Mouse (Mus musculus) erythroid progenitor cell, adult 5-6 weeks (primary cell): Measurements from ENCODE around the gene Il27. TPM values are rescaled to one million over a fixed set of nuclear protein-coding genes. Genes with fewer than 3 reads are reported as not detected.
"Not testable (repeated sequence)": the region's sequence is repeated elsewhere in the genome, so short reads cannot be mapped to it uniquely, and the experiment has no call there.

Experiments
- ATAC-seq: replicated peaks from 2 replicates; pipeline ENCODE4 v1.8.0; 2016; ENCODE audit warnings: moderate number of reproducible peaks, mild to moderate bottlenecking, moderate TSS enrichment, inconsistent platforms; ENCODE audit not compliant: poor library complexity, low FRiP score, severe bottlenecking
- total RNA-seq, 2 experiments: library from RNA; stranded (forward) in 1 of 2; stranded (reverse) in 1 of 2; fragments of 150-400 nt in 1 of 2; fragments of 186-747, 209-891 nt in 1 of 2; gene quantifications; 2 replicates each; pipeline versions ENCODE4 v1.2.3 to v1.2.4; 2015 to 2017; ENCODE audit warnings: low replicate concordance in 2 of 2

Il27 gene
- total RNA-seq (2015; ENCODE audit: low replicate concordance), result 1.3 TPM in 1 of 2 replicates, not detected in the other
- total RNA-seq (2017; ENCODE audit: low replicate concordance), result not detected in 2 replicates

GRCm38 (mm10) chr7:126594862-126595561, at the start of gene Il27:
Gene Il27, minus strand, starts transcription at chr7:126594941.
- no peak for ATAC-seq

DNA sequence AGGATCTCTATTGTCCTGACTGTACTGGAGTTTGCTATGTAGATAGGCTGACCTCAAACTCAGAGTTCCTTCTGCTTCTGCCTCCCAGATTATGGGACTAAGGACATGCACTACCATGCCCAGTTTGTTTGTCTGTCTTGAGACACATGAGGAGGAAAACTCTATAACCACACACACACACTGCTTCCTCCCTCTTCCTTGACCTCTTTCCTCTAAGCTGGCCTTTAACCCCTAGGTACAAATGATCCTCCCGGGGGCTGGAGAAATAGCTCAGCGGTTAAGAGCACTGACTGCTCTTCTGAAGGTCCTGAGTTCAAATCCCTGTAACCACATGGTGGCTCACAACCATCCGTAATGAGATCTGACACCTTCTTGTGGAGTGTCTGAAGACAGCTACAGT, 49.6 kb upstream of the Il27 start:
- ATAC-seq, result no peak

DNA sequence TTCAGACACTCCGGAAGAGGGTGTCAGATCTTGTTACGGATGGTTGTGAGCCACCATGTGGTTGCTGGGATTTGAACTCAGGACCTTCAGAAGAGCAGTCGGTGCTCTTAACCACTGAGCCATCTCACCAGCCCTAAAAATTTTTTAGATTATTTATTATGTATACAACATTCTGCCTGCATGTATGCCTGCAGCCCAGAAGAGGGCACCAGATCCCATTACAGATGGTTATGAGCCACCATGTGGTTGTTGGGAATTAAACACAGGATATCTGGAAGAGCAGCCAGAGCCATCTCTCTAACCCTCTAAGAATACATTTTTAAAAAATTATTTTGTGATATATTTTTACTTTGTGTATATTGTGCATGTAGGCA, 48.5 kb upstream of the Il27 start:
- not testable (repeated sequence) for ATAC-seq

DNA sequence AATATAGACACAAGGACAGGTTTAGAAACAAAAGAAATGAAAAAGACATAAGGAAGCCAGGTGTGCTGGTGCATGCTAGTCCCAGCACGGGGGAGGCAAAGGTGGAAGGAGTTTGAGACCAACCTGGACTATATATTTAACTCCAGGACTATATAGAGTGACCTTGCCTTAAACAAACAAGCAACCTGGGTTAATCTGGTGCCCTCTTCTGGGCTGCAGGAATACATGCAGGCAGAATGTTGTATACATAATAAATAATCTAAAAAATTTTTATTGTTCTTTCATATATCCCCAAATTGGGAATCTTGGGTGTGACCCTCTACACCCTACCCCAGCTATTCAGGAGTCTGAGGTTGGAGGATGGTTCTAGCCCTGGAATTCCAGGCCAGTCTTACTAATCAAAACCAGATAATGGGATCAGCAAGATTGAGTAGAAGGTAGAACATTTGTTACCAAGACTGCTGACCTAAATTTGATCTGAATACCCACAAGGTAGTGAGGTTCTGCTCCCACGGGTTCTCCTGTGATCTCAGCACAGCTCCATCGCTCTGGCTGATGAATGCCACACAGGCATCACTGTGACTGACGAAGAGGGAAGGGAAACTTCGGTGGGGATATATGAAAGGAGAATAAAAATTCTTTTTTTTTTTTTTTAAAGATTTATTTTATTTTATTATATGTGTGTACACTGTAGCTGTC, 48.0 kb upstream of the Il27 start:
- ATAC-seq, result no peak

GRCm38 (mm10) chr7:126636733-126637520, 42.2 kb upstream of the Il27 start:
- ATAC-seq, result no peak

DNA sequence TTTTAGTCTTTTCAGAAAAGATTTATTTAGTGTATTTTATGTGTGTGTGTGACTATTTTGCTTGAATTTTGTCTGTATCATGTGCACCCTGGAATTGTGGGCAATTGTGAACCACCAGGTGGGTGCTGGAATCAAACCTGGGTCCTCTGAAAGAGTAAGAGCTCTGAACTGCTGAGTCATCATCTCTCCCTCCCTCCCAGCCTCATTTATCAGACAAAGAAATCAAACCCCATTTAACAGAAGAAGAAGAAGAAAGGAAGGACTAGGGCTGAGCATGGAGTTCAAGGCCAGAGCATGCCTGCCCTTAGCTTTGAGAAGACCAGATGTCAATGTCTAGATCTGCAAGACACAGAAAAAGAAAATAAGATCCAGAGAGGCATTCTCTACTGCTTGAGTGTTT, 40.6 kb upstream of the Il27 start:
- ATAC-seq, result no peak

- no peak for ATAC-seq
Measured at GRCm38 (mm10) chr7:126632478-126632877, 37.7 kb upstream of the Il27 start.

- ATAC-seq, result no peak
Measured at GRCm38 (mm10) chr7:126630824-126631518, 36.2 kb upstream of the Il27 start, which contains the start of gene Nupr1. Gene Nupr1, minus strand, starts transcription at chr7:126630861.

GRCm38 (mm10) chr7:126629915-126630314, 35.2 kb upstream of the Il27 start:
- no peak for ATAC-seq

DNA sequence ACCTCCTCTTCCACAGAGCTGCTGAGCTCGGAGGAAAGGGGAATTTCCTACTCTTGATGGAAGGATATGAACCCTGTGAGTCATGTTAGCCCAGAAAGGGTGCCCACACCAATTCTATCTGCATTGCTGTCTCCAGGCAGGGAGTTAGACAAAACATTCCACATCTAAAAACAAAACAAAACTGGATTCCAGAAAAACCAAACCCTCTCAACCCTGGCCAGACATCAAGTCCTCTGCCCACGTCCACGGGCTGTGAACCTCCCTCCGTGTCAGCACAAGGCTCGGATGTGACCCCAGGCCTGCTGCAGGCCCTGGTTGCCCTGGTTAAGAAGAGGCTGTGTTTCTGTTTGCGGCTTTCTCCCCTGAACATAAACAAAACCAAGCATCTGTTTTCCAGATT, 33.4 kb upstream of the Il27 start:
- ATAC-seq, result no peak

DNA sequence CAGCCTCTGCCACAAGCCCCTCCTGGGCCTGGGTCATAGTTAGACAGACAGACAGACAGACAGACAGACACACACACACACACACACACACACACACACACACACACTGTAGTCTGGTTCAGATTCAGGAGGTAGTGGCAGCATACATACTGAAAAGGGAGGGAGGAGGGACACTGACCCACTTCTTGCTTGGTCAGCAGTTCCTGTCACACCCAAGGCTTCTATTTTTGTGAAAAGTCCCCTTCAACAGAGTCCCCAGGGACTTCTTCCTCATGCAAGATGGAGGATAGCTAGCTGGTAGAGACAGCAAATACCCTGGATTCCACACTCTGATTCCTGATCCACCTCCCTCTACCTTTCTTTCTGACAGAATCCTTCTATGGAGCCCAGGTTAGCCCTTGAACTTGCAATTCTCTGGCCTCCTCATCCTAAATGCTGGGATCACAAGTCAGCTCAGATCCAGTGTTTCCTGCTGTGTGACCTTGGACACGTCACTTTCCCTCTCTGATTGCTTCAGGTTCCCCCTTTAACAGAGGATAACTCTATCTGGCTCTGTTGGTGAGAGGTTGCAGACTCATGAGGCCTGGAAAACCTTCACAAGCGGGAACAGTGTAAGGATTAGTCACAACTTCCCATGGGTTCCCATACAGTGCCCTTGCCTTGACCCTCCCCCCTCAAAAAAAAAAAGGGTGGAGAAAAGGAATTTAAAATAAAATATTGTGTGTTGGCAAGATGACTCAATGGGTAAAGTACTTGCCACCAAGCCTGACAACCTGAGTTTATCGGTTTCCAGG, 31.3 kb upstream of the Il27 start:
- no peak for ATAC-seq

GRCm38 (mm10) chr7:126625369-126625768, 30.6 kb upstream of the Il27 start:
- no peak for ATAC-seq

DNA sequence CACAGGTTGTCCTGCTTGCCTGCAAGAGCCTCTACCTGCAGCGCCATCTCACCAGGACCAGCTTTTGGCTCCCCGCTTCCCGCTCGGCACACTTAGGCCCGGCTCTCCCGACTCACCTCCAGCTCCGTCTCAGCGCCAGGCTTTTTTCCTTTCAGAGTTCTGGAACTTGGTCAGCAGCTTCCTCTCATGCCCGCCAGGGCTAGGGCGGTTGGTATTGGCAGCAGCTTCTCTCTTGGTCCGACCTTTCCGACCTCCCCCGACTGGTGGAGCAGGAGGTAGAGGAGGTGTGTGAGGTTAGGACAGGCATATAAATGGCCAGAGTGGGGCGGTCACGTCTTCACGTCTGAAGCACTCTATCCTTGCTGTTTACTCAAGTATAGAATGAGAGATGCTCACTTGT, 30.0 kb upstream of the Il27 start:
- no peak for ATAC-seq

- no peak for ATAC-seq
Measured at GRCm38 (mm10) chr7:126623381-126623780, 28.6 kb upstream of the Il27 start.

DNA sequence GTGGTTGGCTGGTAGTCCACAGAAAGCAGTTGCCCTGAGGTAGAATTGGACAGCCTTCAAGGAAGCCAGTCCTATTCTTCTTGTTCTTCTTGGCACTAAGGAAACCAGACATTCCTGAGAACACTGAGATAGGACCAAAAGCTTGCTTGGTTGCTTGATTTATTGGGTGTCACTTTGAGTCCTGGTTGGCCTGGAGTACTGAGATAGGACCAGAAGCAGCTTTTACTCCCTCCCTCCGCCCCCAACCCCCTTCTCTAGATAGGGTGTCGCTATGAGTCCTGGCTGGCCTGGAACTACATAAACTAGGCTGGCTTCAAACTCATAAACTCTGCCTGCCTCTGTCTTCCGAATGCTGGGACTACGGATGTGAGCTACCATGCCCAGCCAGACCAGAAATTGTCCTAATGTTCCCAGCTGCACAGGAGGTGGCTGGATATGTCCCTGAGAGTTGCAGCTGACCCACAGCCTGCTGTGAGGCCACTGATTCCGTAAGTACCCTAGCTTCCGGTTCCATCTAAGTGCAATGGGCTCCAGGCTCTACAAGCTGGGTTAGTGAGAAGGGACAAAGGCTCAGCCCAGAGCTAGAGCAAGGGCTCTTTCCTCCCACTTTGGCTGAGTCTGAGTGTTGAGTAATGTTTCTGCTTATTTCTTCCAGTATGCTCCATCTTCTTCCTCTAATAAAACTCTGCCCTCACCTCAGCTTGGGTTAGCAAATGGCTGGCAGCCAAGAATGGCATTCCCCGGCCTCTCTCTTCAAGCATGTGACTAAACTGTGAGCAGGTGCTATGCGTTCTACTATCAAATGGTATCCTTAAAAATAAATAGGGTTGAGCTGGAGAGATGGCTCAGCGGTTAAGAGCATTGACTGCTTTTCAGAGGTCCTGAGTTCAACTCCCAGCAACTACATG, 27.0 kb upstream of the Il27 start:
- no peak for ATAC-seq

DNA sequence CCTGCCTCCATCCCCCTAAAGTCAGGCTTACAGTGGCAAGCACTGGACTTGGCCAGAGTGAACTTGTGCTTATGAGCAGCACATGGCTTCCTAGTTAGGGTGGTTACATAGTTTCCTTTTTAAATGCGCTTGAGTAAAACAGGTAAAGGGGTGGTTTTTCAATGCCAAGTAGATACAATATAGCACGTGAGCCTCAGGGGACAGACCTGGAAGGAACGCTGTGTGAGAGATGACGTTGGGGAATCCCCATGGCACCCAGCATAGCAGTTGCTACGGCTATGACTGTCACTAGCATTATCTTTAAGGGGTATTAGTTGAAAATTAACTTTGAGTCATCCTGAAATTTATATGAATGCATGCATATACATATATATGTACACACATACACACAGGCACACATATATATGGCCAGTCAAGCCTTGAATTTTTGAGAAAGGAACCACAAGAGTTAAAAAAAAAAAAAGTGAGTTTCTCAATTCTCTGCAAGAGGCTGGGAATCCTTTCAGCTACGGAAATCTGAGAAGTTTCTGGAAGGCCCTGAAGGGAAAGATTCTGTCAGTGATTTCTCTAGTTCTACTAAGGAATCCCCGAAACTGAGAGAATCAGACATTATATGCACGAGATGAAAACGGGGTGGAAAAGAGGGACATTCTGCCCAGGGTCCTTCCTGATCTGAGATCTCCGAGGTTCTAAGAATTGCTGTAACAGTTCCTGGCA, 25.0 kb upstream of the Il27 start:
- ATAC-seq, result no peak

DNA sequence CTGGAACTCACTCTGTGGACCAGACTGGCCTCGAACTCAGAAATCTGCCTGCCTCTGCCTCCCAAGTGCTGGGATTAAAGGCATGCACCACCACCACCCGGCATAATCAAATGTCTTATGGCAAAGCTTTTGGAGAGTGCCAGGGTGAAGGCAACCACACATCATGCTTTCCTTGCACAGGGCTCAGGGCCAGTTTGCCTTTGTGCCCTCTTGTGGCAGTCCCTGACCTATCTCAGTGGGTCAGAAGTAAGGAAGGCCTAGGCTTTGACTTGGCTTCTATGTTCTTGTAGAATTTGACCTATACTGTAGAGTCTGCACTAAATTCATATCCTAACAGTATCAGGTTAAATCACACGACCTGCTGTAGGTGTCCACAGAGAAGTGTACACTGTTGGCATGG, 22.0 kb upstream of the Il27 start:
- ATAC-seq, result no peak

DNA sequence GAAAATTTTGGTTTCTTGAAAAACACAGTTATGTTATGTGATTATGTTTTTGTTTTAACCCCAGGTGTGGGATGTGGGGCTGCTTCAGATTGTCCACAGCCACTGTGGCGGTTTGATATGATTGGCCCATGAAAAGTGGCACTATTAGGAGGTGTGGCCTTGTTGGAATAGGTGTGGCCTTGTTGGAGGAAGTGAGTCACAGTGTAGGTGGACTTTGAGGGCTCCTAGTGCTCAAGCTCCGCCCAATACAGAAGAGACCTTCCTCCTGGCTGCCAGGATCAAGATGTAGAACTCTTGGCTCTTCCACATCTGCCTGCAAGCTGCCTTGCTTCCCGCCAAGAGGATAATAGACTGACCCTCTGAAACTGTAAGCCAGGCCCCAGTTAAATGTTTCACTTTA, 18.0 kb upstream of the Il27 start:
- no peak for ATAC-seq
